Mouse (Mus musculus) ES-Bruce4 (cell line): ENCODE data around the gene Kcnip1. TPM values are rescaled to one million over a fixed set of nuclear protein-coding genes. Genes with fewer than 3 reads are reported as not detected.

Source experiments
- H3K27ac ChIP-seq: 2 replicates; pipeline ENCODE4 v1.5.1; 2012; ENCODE audit warnings: low read length, inconsistent platforms; ENCODE audit not compliant: insufficient read depth
- H3K27me3 ChIP-seq: 2 replicates; pipeline ENCODE4 v1.6.1; 2012; ENCODE audit warnings: mild to moderate bottlenecking, low read length, inconsistent platforms; ENCODE audit not compliant: control insufficient read depth, poor library complexity, insufficient read depth, severe bottlenecking
- H3K36me3 ChIP-seq: 2 replicates; pipeline ENCODE4 v1.6.1; 2012; ENCODE audit warnings: inconsistent platforms, mild to moderate bottlenecking, low read length, moderate library complexity; ENCODE audit not compliant: control insufficient read depth, poor library complexity, insufficient read depth, severe bottlenecking
- H3K4me1 ChIP-seq: one replicate; pipeline ENCODE4 v1.8.1; 2011; ENCODE audit warnings: low read length; ENCODE audit not compliant: control insufficient read depth, insufficient read depth
- H3K4me3 ChIP-seq: 2 replicates; pipeline ENCODE4 v1.5.1; 2011; ENCODE audit warnings: low read depth, mild to moderate bottlenecking, low read length
- H3K9ac ChIP-seq: 2 replicates; pipeline ENCODE4 v1.6.1; 2012; ENCODE audit warnings: low read depth, mild to moderate bottlenecking, inconsistent platforms; ENCODE audit not compliant: poor library complexity, severe bottlenecking
- H3K9me3 ChIP-seq: replicated peaks from 2 replicates; pipeline ENCODE4 v1.6.1; 2012; ENCODE audit warnings: mild to moderate bottlenecking, low read length, inconsistent platforms; ENCODE audit not compliant: control insufficient read depth, poor library complexity, insufficient read depth, severe bottlenecking
- CTCF ChIP-seq: IDR thresholded peaks from one replicate; pipeline ENCODE4 v1.8.1; 2011; ENCODE audit warnings: low read depth, low read length
- EP300 ChIP-seq: IDR thresholded peaks from 2 replicates; pipeline ENCODE4 v1.6.1; 2011; ENCODE audit warnings: low read depth, low read length; ENCODE audit not compliant: insufficient read depth
- POLR2A ChIP-seq: IDR thresholded peaks from one replicate; pipeline ENCODE4 v1.8.1; 2011; ENCODE audit warnings: low read length; ENCODE audit not compliant: insufficient read depth
- polyA plus RNA-seq: library from polyadenylated mRNA; stranded (reverse); fragments of >200 nt; gene quantifications from 2 replicates; pipeline ENCODE4 v1.2.4, GENCODE M21; 2011; ENCODE audit warnings: low read depth; ENCODE audit not compliant: missing spikeins, insufficient read depth, insufficient read length

Gene Kcnip1
- not detected in 2 replicates for polyA plus RNA-seq

GRCm38 (mm10) chr11:33992938-33993337 lies at the start of gene Kcnip1:
Kcnip1 (minus strand) TSS chr11:33993152.
- Histone ChIP-seq H3K9me3 (no peaks in the 10 kb centered on the region), H3K4me3 (no peak within 1 kb of the TSS), H3K9ac (no peak within 1 kb of the TSS), H3K27me3 (no peaks in the 10 kb centered on the region), H3K4me1 (no peaks in the 10 kb centered on the region), H3K36me3 (no peaks in the 10 kb centered on the region), H3K27ac (no peak within 1 kb of the TSS)
- TF ChIP-seq CTCF (no peak), POLR2A (no peak), EP300 (no peak)

DNA sequence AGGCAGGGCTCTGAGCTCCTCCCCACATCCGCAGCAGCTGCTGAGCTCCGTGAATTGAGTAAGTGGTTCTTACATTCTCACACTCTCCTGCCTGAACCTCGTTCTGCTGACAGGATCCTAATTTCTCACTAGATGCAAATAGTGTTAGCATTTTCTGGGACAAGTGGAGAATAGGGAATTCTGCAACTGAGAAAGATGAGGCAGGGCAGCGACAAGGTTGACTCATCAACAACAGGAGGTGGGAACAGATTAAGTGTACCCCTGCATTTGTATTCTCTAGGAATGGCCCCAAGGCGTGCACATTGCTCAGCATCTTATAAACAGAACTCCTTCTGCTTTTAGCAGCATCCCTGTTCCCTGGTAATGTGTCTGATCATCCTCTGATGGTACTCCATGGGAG lies 47.1 kb upstream of the Kcnip1 start:
- no peak overlapping the region for H3K27ac ChIP-seq
- H3K9ac ChIP-seq = no peak overlapping the region
- peaks cover 15% of the 10 kb centered on the region for H3K9me3 ChIP-seq
- H3K27me3 ChIP-seq = no peaks in the 10 kb centered on the region
- H3K4me1 ChIP-seq = no peaks in the 10 kb centered on the region
- TF ChIP-seq CTCF (no peak), POLR2A (no peak), EP300 (no peak)
- H3K36me3 ChIP-seq = no peaks in the 10 kb centered on the region
- H3K4me3 ChIP-seq = no peak overlapping the region

GRCm38 (mm10) chr11:34035909-34036658 lies 43.1 kb upstream of the Kcnip1 start:
- no peak overlapping the region for H3K27ac ChIP-seq
- no peak for TF ChIP-seq CTCF
- no peak for TF ChIP-seq EP300
- TF ChIP-seq POLR2A = no peak
- no peaks in the 10 kb centered on the region for H3K27me3 ChIP-seq
- H3K4me1 ChIP-seq = no peaks in the 10 kb centered on the region
- H3K4me3 ChIP-seq = no peak overlapping the region
- no peak overlapping the region for H3K9ac ChIP-seq
- peaks cover 12% of the 10 kb centered on the region for H3K9me3 ChIP-seq
- no peaks in the 10 kb centered on the region for H3K36me3 ChIP-seq

- H3K4me3 ChIP-seq = no peak overlapping the region
- no peak for TF ChIP-seq EP300
- no peak for TF ChIP-seq CTCF
- no peak for TF ChIP-seq POLR2A
- H3K9ac ChIP-seq = no peak overlapping the region
- H3K27me3 ChIP-seq = no peaks in the 10 kb centered on the region
- no peaks in the 10 kb centered on the region for H3K9me3 ChIP-seq
- no peak overlapping the region for H3K27ac ChIP-seq
- no peaks in the 10 kb centered on the region for H3K4me1 ChIP-seq
- H3K36me3 ChIP-seq = no peaks in the 10 kb centered on the region
These were observed 41.8 kb upstream of the Kcnip1 start for GRCm38 (mm10) chr11:34034794-34035193.

DNA sequence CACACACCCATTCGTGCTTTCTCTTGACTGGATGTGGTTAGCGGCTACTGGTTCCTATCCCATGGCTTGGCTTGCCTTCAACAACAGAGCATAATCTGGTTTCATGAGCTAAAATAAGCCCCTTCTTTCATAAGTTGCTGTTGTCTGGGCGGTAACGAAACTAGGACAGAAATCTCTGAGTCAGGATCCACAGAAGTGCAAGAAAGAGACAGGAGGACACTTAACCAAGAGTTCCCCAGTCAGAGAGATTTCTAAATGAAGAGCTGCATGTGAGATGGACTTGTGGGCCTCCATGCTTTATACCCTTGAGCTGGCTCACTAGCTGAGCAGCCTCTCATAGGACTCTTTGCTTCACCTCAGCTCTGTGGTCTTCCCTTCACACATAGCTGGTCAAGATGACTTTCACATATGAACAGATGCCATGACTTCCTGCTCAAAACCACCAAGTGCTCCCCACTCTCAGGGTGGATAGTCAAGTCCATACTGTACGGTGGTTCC lies 41.1 kb upstream of the Kcnip1 start:
- no peak for TF ChIP-seq EP300
- no peak for TF ChIP-seq CTCF
- TF ChIP-seq POLR2A = no peak
- Histone ChIP-seq H3K27me3 (no peaks in the 10 kb centered on the region), H3K36me3 (no peaks in the 10 kb centered on the region), H3K4me3 (no peak overlapping the region), H3K27ac (no peak overlapping the region), H3K4me1 (no peaks in the 10 kb centered on the region), H3K9ac (no peak overlapping the region), H3K9me3 (no peaks in the 10 kb centered on the region)

- Histone ChIP-seq H3K4me3 (no peak overlapping the region), H3K9me3 (no peaks in the 10 kb centered on the region), H3K27me3 (no peaks in the 10 kb centered on the region), H3K4me1 (no peaks in the 10 kb centered on the region), H3K27ac (no peak overlapping the region), H3K9ac (no peak overlapping the region), H3K36me3 (no peaks in the 10 kb centered on the region)
- TF ChIP-seq CTCF (no peak), EP300 (no peak), POLR2A (no peak)
These were observed 38.3 kb upstream of the Kcnip1 start for GRCm38 (mm10) chr11:34031015-34031805.
